Mouse (Mus musculus) cerebellum, adult 9-10 months (tissue): ENCODE measurements around the gene Rad23b.
"Not testable (repeated sequence)": the region's sequence is repeated elsewhere in the genome, so short reads cannot be mapped to it uniquely, and the experiment has no call there.

Experiments used
- DNase-seq: peaks from one replicate; pipeline ENCODE4 v3.0.0; 2022

Rad23b gene

GRCm38 (mm10) chr4:55356726-55357125 lies 6.9 kb downstream of the Rad23b start:
- DNase-seq, result no peak

GRCm38 (mm10) chr4:55363866-55364265 lies 14.0 kb downstream of the Rad23b start:
- no peak for DNase-seq

- DNase-seq, result no peak
Measured at GRCm38 (mm10) chr4:55364374-55364773, 14.5 kb downstream of the Rad23b start.

GRCm38 (mm10) chr4:55366014-55366413 lies 16.2 kb downstream of the Rad23b start:
- DNase-seq, result no peak

- no peak for DNase-seq
Measured at GRCm38 (mm10) chr4:55370127-55370526, 20.3 kb downstream of the Rad23b start.

- no peak for DNase-seq
Measured at GRCm38 (mm10) chr4:55371355-55371754, 21.5 kb downstream of the Rad23b start.

- DNase-seq, result no peak
Measured at GRCm38 (mm10) chr4:55382350-55382749, 32.5 kb downstream of the Rad23b start.

- no peak for DNase-seq
Measured at GRCm38 (mm10) chr4:55386768-55387167, 36.9 kb downstream of the Rad23b start.

GRCm38 (mm10) chr4:55391480-55391879 lies 41.6 kb downstream of the Rad23b start:
- no peak for DNase-seq

GRCm38 (mm10) chr4:55392445-55392844 lies 42.6 kb downstream of the Rad23b start:
- no peak for DNase-seq

- no peak for DNase-seq
Measured at GRCm38 (mm10) chr4:55397911-55398762, 48.3 kb downstream of the Rad23b start.

GRCm38 (mm10) chr4:55398901-55399300 lies 49.1 kb downstream of the Rad23b start:
- DNase-seq, result no peak

- DNase-seq, result no peak
Measured at GRCm38 (mm10) chr4:55405329-55405728, 55.5 kb downstream of the Rad23b start.

GRCm38 (mm10) chr4:55406558-55406957 lies 56.7 kb downstream of the Rad23b start:
- DNase-seq, result no peak

GRCm38 (mm10) chr4:55408081-55408480 lies 58.2 kb downstream of the Rad23b start:
- DNase-seq, result no peak

- DNase-seq, result no peak
Measured at GRCm38 (mm10) chr4:55409025-55409424, 59.2 kb downstream of the Rad23b start.

- not testable (repeated sequence) for DNase-seq
Measured at GRCm38 (mm10) chr4:55409578-55410224, 59.9 kb downstream of the Rad23b start.

GRCm38 (mm10) chr4:55415864-55416263 lies 66.0 kb downstream of the Rad23b start:
- DNase-seq, result no peak

GRCm38 (mm10) chr4:55426250-55426649 lies 76.4 kb downstream of the Rad23b start:
- DNase-seq, result no peak
